Mouse (Mus musculus) heart, adult 2 months (tissue): ENCODE data around the gene Stag3. TPM values are rescaled to one million over a fixed set of nuclear protein-coding genes. Genes with fewer than 3 reads are reported as not detected.

Experiments used
- DNase-seq, 2 experiments: peaks; one replicate each; pipeline ENCODE4 v3.0.0; 2021
- H3K27ac ChIP-seq: fragments of 200-600 bp; 2 replicates; pipeline ENCODE4 v1.8.1; 2022
- H3K27me3 ChIP-seq: fragments of 200-500 bp; 2 replicates; pipeline ENCODE4 v1.6.1; 2012; ENCODE audit warnings: mild to moderate bottlenecking, low read length, inconsistent platforms, mixed read lengths; ENCODE audit not compliant: control insufficient read depth, insufficient read depth
- H3K36me3 ChIP-seq: fragments of 200-500 bp; 2 replicates; pipeline ENCODE4 v1.6.1; 2012; ENCODE audit warnings: low read length, inconsistent platforms; ENCODE audit not compliant: control insufficient read depth, insufficient read depth
- H3K4me1 ChIP-seq: fragments of 200-500 bp; 2 replicates; pipeline ENCODE4 v1.6.1; 2011; ENCODE audit warnings: low read length; ENCODE audit not compliant: control insufficient read depth, insufficient read depth
- H3K4me3 ChIP-seq: fragments of 200-600 bp; 2 replicates; pipeline ENCODE4 v1.8.1; 2022
- H3K79me2 ChIP-seq: fragments of 200-500 bp; replicated peaks from 2 replicates; pipeline ENCODE4 v1.6.1; 2012; ENCODE audit warnings: mild to moderate bottlenecking, inconsistent platforms, low read length, moderate library complexity, mixed read lengths; ENCODE audit not compliant: control insufficient read depth, insufficient read depth
- H3K9ac ChIP-seq: fragments of 200-500 bp; 2 replicates; pipeline ENCODE4 v1.6.1; 2012; ENCODE audit warnings: low read depth, mild to moderate bottlenecking, control low read depth, inconsistent platforms, low read length, mixed read lengths
- CTCF ChIP-seq: fragments of 200-600 bp; IDR thresholded peaks from 2 replicates; pipeline ENCODE4 v1.8.1; 2022; ENCODE audit warnings: antibody characterized with exemption, mild to moderate bottlenecking, moderate library complexity
- EP300 ChIP-seq: fragments of 200-500 bp; IDR thresholded peaks from 2 replicates; pipeline ENCODE4 v1.6.1; 2011; ENCODE audit warnings: low read depth, low read length, control low read depth; ENCODE audit not compliant: insufficient read depth
- POLR2A ChIP-seq: fragments of 200-500 bp; IDR thresholded peaks from 2 replicates; pipeline ENCODE4 v1.6.1; 2011; ENCODE audit warnings: mild to moderate bottlenecking, low read depth, low read length, control low read depth; ENCODE audit not compliant: insufficient read depth
- WGBS: fragments of 180-500 bp; shearing (Covaris S2); methylation state at CpG from one replicate; pipeline ENCODE4 v1.1.7; 2018; 5-methylcytosine and 5-hydroxymethylcytosine counted together
- intact Hi-C: fragments of 180-260 bp; cut with DNase I; formaldehyde crosslinking; loops from one replicate; pipeline ENCODE4 v1.15.1; 2025
- polyA plus RNA-seq: library from polyadenylated mRNA; depleted of rRNA; stranded (reverse); fragments of >200 nt; gene quantifications from 2 replicates; pipeline ENCODE4 v1.2.3, GENCODE M21; 2012
- total RNA-seq, 2 experiments: library from RNA; stranded (reverse); gene quantifications; 2 replicates each; pipeline ENCODE4 v1.2.3; 2021

Gene Stag3
- total and polyA plus RNA-seq, 3 experiments: 0.98 TPM; not detected in 2

DNA sequence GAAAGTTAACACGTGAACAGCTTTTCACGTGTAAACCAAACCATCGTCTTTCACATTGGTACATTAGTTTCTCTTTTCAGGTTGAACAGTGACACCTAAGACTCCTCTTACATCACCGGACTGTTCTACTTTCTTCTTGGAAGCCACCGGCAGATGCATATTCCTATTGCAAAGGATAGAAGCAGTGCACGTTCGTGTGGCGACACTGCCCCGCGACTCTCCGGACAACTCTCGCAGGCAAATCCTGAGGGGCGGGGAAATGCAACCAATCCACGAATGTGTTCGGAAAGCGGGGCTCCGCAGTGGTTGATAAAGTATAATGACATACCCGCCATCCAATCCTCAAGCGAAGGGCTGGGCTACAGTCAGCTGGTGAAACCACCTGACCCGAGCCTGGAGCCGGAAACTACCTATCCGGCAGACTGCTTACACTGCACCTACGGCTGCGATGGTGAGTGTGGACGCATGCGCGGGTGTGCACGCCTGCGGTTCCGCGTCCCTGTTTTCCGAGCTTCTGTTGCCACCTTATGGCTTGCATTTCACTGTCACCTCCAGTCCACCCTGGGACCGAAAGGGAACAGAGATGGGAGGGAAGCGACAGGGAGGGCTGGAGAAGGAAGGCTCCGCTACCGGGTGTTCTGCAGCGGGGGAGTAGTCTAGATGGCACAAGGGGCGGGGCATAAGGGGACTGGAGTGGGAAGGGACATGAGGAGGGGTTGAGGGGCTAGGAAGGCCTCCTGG lies 24.5 kb upstream of the Stag3 start, which contains the start of gene Lamtor4:
TSS of gene Lamtor4 (plus strand) at position 130 of the 741 bp plus-strand sequence.
- no peaks in the 10 kb centered on the region for H3K36me3 ChIP-seq
- H3K4me3 ChIP-seq: peak within 1 kb of the TSS; percentile 65
- DNase-seq: peak; percentile 88 to 95
- H3K79me2 ChIP-seq: no peaks in the 10 kb centered on the region
- H3K9ac ChIP-seq: peak within 1 kb of the TSS; percentile 61
- under 1% methylated on average over 38 of the region's 38 CpGs for WGBS
- intact Hi-C loops: loop anchor here (5.0 kb wide), 1 partner anchor 63 kb away; the partner anchor contains the start of gene Mblac1
- H3K27me3 ChIP-seq: no peaks in the 10 kb centered on the region
- TF ChIP-seq POLR2A (peak; percentile 98), CTCF (no peak)
- peak within 1 kb of the TSS; percentile 83 for H3K27ac ChIP-seq
- H3K4me1 ChIP-seq: peaks cover 3% of the 10 kb centered on the region; the same call in 1 of the 2 replicates

GRCm38 (mm10) chr5:138256094-138256467 lies 24.0 kb upstream of the Stag3 start:
- no peaks in the 10 kb centered on the region for H3K27me3 ChIP-seq
- peak overlapping the region; percentile 82 for H3K27ac ChIP-seq
- TF ChIP-seq EP300 (no peak), CTCF (no peak), POLR2A (no peak)
- WGBS: 16% methylated on average over 7 of the region's 7 CpGs
- H3K4me1 ChIP-seq: peaks cover 3% of the 10 kb centered on the region; the same call in 1 of the 2 replicates
- no peaks in the 10 kb centered on the region for H3K79me2 ChIP-seq
- H3K9ac ChIP-seq: peak overlapping the region; percentile 61
- H3K4me3 ChIP-seq: peak overlapping the region; percentile 65
- DNase-seq: no peak
- intact Hi-C loops: loop anchor here (5.0 kb wide), 1 partner anchor 64 kb away; the partner anchor contains the start of gene Mblac1
- H3K36me3 ChIP-seq: no peaks in the 10 kb centered on the region

DNA sequence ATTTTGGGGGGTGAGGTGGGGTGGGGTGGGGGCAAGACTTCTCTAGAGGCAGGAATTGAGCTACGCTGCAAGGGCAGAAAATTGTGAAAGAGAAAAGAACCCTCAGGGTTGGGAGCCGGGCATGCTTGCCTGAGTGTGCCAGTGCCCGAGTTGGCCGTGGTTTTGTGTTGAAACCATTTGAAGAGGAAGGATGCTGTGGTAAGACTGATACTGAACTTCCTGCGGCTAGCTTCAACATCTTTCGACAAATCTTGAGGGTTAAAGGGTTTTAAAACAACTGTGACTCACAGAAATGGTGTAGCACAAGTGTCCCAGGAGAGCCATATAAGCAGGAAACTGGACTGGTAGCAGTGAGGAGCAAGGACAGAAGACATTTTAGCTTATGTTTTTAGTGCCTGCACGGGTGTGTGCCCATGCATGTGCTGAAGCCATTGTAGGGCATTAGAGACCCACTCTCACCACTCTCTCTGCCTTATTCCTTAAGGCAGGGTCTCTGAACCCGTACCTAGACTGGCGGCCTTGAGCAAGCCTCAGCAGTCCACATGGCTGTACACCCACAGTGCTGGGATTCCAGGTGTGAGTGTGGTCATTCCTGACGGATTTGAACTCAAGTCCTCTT lies 23.0 kb upstream of the Stag3 start:
- 83% methylated on average over 10 of the region's 10 CpGs for WGBS
- Histone ChIP-seq H3K79me2 (no peaks in the 10 kb centered on the region), H3K4me1 (peaks cover 3% of the 10 kb centered on the region; the same call in 1 of the 2 replicates), H3K36me3 (no peaks in the 10 kb centered on the region), H3K9ac (no peak overlapping the region), H3K4me3 (no peak overlapping the region), H3K27ac (no peak overlapping the region), H3K27me3 (no peaks in the 10 kb centered on the region)
- intact Hi-C loops: loop anchor here (5.0 kb wide), 1 partner anchor 65 kb away; the partner anchor contains the start of gene Mblac1
- TF ChIP-seq EP300: no peak
- no peak for TF ChIP-seq CTCF
- TF ChIP-seq POLR2A: no peak
- peak in 1 of 2 experiments; percentile 34 for DNase-seq

DNA sequence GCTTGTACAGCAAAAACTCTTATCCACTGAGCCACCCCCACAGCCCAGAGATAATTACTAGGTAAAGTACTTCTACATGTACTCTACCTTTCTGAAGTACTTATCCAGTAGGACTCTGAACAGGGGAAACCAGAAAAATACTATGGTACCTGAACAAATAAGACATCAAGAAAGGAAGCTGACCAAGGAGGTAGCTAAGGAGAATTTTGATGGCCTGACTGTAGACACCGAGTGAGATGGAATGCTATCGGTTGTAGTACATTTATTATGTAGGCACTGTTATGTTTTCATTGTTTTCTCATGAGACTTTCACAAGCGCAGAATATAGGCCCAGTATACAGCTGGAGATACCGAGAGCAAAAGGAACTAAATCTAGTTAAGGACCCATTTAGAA lies 22.5 kb upstream of the Stag3 start:
- TF ChIP-seq POLR2A (no peak), CTCF (no peak)
- intact Hi-C loops: loop anchor here (5.0 kb wide), 1 partner anchor 65 kb away; the partner anchor contains the start of gene Mblac1
- no peaks in the 10 kb centered on the region for H3K27me3 ChIP-seq
- no peak for DNase-seq
- H3K4me3 ChIP-seq: no peak overlapping the region
- no peaks in the 10 kb centered on the region for H3K36me3 ChIP-seq
- H3K4me1 ChIP-seq: peaks cover 3% of the 10 kb centered on the region; the same call in 1 of the 2 replicates
- WGBS: 80% methylated on average over 4 of the region's 4 CpGs
- H3K9ac ChIP-seq: no peak overlapping the region
- H3K79me2 ChIP-seq: no peaks in the 10 kb centered on the region
- H3K27ac ChIP-seq: no peak overlapping the region

- 88% methylated on average over 3 of the region's 3 CpGs for WGBS
- intact Hi-C loops: loop anchor here (5.0 kb wide), 1 partner anchor 66 kb away; the partner anchor contains the start of gene Mblac1
- TF ChIP-seq CTCF: no peak
- TF ChIP-seq POLR2A: no peak
- H3K27ac ChIP-seq: no peak overlapping the region
- H3K79me2 ChIP-seq: no peaks in the 10 kb centered on the region
- no peak overlapping the region for H3K9ac ChIP-seq
- no peaks in the 10 kb centered on the region for H3K27me3 ChIP-seq
- DNase-seq: no peak
- H3K36me3 ChIP-seq: no peaks in the 10 kb centered on the region
- H3K4me1 ChIP-seq: peaks cover 5% of the 10 kb centered on the region; the same call in 1 of the 2 replicates
- no peak overlapping the region for H3K4me3 ChIP-seq
These were observed 22.0 kb upstream of the Stag3 start for GRCm38 (mm10) chr5:138258078-138258477.

GRCm38 (mm10) chr5:138258542-138258941 lies 21.5 kb upstream of the Stag3 start:
- Histone ChIP-seq H3K79me2 (no peaks in the 10 kb centered on the region), H3K4me1 (peaks cover 6% of the 10 kb centered on the region; the same call in 1 of the 2 replicates), H3K27ac (no peak overlapping the region), H3K9ac (no peak overlapping the region), H3K4me3 (no peak overlapping the region), H3K27me3 (no peaks in the 10 kb centered on the region), H3K36me3 (no peaks in the 10 kb centered on the region)
- no peak for DNase-seq
- intact Hi-C loops: loop anchor here (5.0 kb wide), 1 partner anchor 66 kb away; the partner anchor contains the start of gene Mblac1
- no peak for TF ChIP-seq EP300
- TF ChIP-seq CTCF: no peak
- no peak for TF ChIP-seq POLR2A
- 54% methylated on average over 6 of the region's 6 CpGs for WGBS
